Mouse (Mus musculus) ES-Bruce4 (cell line): ENCODE data around the gene Dynll2. TPM values are rescaled to one million over a fixed set of nuclear protein-coding genes. Genes with fewer than 3 reads are reported as not detected.

Experiments
- H3K27ac ChIP-seq: 2 replicates; pipeline ENCODE4 v1.5.1; 2012; ENCODE audit warnings: low read length, inconsistent platforms; ENCODE audit not compliant: insufficient read depth
- H3K27me3 ChIP-seq: 2 replicates; pipeline ENCODE4 v1.6.1; 2012; ENCODE audit warnings: mild to moderate bottlenecking, low read length, inconsistent platforms; ENCODE audit not compliant: control insufficient read depth, poor library complexity, insufficient read depth, severe bottlenecking
- H3K36me3 ChIP-seq: 2 replicates; pipeline ENCODE4 v1.6.1; 2012; ENCODE audit warnings: inconsistent platforms, mild to moderate bottlenecking, low read length, moderate library complexity; ENCODE audit not compliant: control insufficient read depth, poor library complexity, insufficient read depth, severe bottlenecking
- H3K4me1 ChIP-seq: one replicate; pipeline ENCODE4 v1.8.1; 2011; ENCODE audit warnings: low read length; ENCODE audit not compliant: control insufficient read depth, insufficient read depth
- H3K4me3 ChIP-seq: 2 replicates; pipeline ENCODE4 v1.5.1; 2011; ENCODE audit warnings: low read depth, mild to moderate bottlenecking, low read length
- H3K9ac ChIP-seq: 2 replicates; pipeline ENCODE4 v1.6.1; 2012; ENCODE audit warnings: low read depth, mild to moderate bottlenecking, inconsistent platforms; ENCODE audit not compliant: poor library complexity, severe bottlenecking
- H3K9me3 ChIP-seq: replicated peaks from 2 replicates; pipeline ENCODE4 v1.6.1; 2012; ENCODE audit warnings: mild to moderate bottlenecking, low read length, inconsistent platforms; ENCODE audit not compliant: control insufficient read depth, poor library complexity, insufficient read depth, severe bottlenecking
- CTCF ChIP-seq: IDR thresholded peaks from one replicate; pipeline ENCODE4 v1.8.1; 2011; ENCODE audit warnings: low read depth, low read length
- EP300 ChIP-seq: IDR thresholded peaks from 2 replicates; pipeline ENCODE4 v1.6.1; 2011; ENCODE audit warnings: low read depth, low read length; ENCODE audit not compliant: insufficient read depth
- POLR2A ChIP-seq: IDR thresholded peaks from one replicate; pipeline ENCODE4 v1.8.1; 2011; ENCODE audit warnings: low read length; ENCODE audit not compliant: insufficient read depth
- polyA plus RNA-seq: library from polyadenylated mRNA; stranded (reverse); fragments of >200 nt; gene quantifications from 2 replicates; pipeline ENCODE4 v1.2.4, GENCODE M21; 2011; ENCODE audit warnings: low read depth; ENCODE audit not compliant: missing spikeins, insufficient read depth, insufficient read length

Gene Dynll2
- polyA plus RNA-seq, 1 experiment = 130 TPM

DNA sequence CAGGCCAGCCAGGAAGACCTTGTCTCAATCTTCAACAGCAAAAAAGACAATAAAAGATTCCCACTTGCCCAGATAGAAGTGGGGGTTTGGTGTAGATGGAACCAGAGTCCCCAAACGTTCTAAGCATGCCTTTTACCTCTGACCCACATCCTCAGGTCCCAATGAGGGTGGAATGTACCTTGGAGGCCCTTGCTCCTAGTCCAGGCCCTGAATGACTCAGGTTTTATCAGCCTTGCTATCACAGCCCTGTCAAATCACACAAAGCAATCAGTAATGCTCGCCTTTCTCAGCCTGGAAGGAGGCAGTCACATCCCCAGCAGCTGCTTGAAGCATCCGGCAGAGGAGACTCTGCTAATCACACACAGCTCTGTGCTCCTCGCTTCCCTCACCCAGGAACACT is 15.4 kb upstream of the Dynll2 start:
- no peak for TF ChIP-seq CTCF
- no peak for TF ChIP-seq EP300
- TF ChIP-seq POLR2A = no peak
- H3K9me3 ChIP-seq = no peaks in the 10 kb centered on the region; the same call in 1 of the 2 replicates
- no peaks in the 10 kb centered on the region for H3K36me3 ChIP-seq
- H3K4me1 ChIP-seq = no peaks in the 10 kb centered on the region
- H3K9ac ChIP-seq = no peak overlapping the region
- no peaks in the 10 kb centered on the region for H3K27me3 ChIP-seq
- H3K27ac ChIP-seq = no peak overlapping the region
- no peak overlapping the region for H3K4me3 ChIP-seq

DNA sequence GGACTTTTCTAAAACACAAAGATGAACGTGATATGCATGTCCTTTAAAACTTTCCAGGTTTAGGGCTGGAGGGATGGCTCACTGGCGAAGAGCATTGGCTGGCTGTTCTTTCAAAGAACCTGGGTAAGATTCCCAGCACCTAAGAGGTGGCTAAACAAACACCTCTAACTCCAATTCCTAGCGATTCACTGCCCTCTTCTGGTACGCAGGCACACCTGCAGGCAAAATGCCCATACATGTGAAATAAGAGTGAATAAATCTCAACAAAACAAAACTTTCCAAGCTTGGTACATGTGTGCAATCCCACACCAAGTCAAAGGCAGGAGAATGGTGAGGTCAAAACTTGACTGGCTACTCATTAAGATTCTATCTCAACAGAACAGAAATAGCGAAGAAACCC is 12.4 kb upstream of the Dynll2 start:
- no peak for TF ChIP-seq EP300
- TF ChIP-seq POLR2A = no peak
- TF ChIP-seq CTCF = peak; percentile 37
- Histone ChIP-seq H3K27ac (no peak overlapping the region), H3K9ac (no peak overlapping the region), H3K36me3 (no peaks in the 10 kb centered on the region), H3K4me3 (no peak overlapping the region), H3K4me1 (no peaks in the 10 kb centered on the region), H3K9me3 (no peaks in the 10 kb centered on the region; the same call in 1 of the 2 replicates), H3K27me3 (no peaks in the 10 kb centered on the region)

DNA sequence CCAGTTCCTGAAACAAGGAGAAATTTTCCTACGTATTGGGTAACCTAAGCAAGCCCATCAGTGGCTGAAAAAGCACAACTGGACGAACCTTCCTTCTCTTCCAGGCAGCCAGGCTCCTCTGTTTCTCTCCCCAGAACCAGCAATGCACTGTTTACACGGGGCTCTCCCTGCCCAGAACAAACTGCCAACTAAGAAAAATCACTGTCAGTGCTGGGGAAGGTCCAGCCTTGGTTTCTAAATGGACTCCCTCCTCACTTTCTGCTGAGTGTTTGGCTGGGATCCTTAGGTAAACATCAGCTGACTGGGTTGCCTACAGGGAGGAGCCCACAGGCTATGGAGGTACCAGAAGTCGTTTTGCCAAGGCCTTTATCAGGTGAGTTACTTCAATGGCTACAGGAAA is 4.5 kb upstream of the Dynll2 start:
- Histone ChIP-seq H3K9ac (no peak overlapping the region), H3K27me3 (no peaks in the 10 kb centered on the region), H3K27ac (no peak overlapping the region), H3K9me3 (no peaks in the 10 kb centered on the region), H3K4me3 (no peak overlapping the region), H3K36me3 (no peaks in the 10 kb centered on the region), H3K4me1 (no peaks in the 10 kb centered on the region)
- TF ChIP-seq CTCF = no peak
- no peak for TF ChIP-seq EP300
- no peak for TF ChIP-seq POLR2A

DNA sequence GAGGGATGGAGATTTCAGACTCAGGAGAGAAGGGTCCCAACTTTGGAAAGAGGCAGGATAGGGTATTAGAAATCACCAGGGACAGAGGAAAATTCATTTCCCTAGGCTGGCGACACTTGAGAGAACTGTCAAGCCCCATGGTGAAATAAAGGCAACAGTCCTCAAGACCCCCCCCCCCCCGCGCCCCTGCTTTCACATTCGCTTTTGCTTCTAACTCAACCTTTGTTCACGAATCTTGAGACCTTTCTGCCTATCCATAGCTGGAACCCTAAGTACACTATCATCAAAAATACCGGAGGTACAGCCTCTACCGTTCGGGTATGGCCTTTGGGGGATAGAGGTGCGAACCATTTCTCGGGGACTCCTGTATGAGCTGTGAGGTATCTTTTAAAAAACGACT is 528 bp upstream of the Dynll2 start:
- Histone ChIP-seq H3K4me3 (peak overlapping the region; percentile 46), H3K9ac (peak overlapping the region; percentile 99), H3K9me3 (no peaks in the 10 kb centered on the region), H3K4me1 (peaks cover 3% of the 10 kb centered on the region), H3K36me3 (peaks cover 12% of the 10 kb centered on the region), H3K27me3 (no peaks in the 10 kb centered on the region), H3K27ac (peak overlapping the region; percentile 47; the same call in 1 of the 2 replicates)
- no peak for TF ChIP-seq POLR2A
- no peak for TF ChIP-seq CTCF
- TF ChIP-seq EP300 = no peak

DNA sequence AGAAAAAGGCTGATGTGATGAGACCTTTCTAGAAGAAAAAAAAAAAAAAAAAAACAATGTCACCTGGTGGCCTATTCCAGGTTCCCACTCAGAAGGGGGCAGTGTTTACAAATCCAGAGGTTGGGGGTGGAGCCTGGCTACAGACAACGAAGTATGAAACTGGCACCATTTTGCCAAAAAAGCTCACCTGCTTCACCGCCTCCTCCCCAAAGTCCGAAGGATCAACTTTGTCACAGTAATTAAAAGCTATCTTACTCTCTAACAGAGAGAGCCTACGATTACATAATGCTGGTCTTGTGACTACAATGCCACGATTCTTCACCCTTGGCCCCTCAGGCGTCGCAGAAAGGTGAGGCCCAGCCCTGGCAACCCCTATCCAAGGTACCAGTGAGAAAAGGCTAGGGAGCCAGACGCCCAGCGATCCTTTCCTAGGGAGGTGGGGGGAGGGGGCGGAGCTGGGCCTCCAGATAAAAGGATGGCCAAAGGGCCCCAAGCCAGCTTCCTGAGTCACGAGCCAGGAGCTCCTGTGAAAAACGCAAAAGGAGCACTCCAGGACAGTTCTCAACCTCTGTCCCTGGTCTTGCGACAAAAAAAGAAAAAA is 1.1 kb downstream of the Dynll2 start:
- Histone ChIP-seq H3K4me1 (peaks cover 3% of the 10 kb centered on the region), H3K27me3 (no peaks in the 10 kb centered on the region), H3K4me3 (peak overlapping the region; percentile 77), H3K9me3 (no peaks in the 10 kb centered on the region), H3K36me3 (peaks cover 27% of the 10 kb centered on the region), H3K27ac (no peak overlapping the region), H3K9ac (peak overlapping the region; percentile 99)
- no peak for TF ChIP-seq CTCF
- peak; percentile 20 for TF ChIP-seq POLR2A
- 0 out of 2 replicates have a peak, but pooled peaks have one; percentile 32 for TF ChIP-seq EP300

DNA sequence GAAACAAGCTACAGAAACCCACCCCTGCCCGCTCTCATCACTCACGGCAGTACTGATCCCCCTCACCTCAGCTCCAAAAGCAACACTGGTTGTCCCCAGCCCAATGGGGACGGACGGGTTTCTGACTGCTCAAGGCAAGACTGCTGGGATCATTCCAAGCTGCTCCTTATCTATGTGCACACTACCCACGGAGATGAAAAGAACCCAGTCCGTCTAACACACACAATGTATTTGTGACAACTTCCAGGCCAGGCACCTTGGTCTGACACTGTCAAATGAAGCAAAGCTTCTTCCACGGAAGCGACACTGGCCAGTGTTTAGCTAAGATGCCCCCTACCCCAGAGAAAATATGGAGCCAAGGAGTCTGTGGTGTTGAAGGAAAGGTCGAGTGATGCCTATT is 1.7 kb downstream of the Dynll2 start:
- TF ChIP-seq EP300 (no peak), CTCF (no peak), POLR2A (no peak)
- no peaks in the 10 kb centered on the region for H3K9me3 ChIP-seq
- H3K36me3 ChIP-seq = peaks cover 32% of the 10 kb centered on the region
- no peak overlapping the region for H3K9ac ChIP-seq
- H3K27ac ChIP-seq = no peak overlapping the region
- H3K4me3 ChIP-seq = peak overlapping the region; percentile 40
- peaks cover 3% of the 10 kb centered on the region for H3K4me1 ChIP-seq
- H3K27me3 ChIP-seq = no peaks in the 10 kb centered on the region
